Mouse (Mus musculus): ENCODE measurements around the gene Gm16223. TPM values are rescaled to one million over a fixed set of nuclear protein-coding genes. Genes with fewer than 3 reads are reported as not detected.

Gm16223 gene
- polyA plus RNA-seq (2012; rRNA removed): not detected in 2 replicates

DNA sequence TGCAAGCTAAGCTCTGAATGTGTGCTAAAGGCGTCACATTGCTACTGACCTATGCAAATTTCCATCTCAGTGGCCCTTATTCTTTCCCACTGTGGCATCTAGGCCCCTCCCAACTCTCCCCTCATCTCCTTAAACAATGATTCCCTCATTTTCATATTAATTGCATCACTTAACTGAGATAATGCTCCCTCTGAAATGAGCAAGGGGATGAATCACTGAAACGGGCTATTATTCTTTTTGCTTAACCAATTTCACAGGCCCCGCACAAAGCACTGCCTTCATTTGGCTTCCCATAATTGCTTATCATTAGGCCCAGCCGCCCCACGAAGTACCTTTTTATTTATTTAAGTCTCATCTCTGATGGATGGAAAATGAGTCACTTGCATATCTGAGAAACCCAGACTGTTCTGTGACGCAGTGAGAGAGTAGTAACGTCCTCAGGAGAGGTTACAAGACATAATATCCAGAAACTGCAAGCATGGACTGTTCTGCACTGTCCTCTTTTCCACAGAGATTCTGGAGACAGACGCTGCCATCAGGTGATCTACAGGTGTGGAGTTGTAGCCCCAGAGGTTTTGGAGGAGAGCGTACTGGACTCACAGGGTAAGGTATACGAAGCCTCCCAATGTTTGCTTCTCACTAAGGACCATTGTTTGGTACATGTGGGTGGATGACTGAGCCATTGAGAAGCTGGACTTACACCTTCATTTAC lies at the start of gene Gm16223:
Gene Gm16223, plus strand, starts transcription at position 485 of the 712 bp plus-strand sequence.
- Histone ChIP-seq H3K36me3 (ENCODE audit: control insufficient read depth, insufficient read depth, low read length) (no peaks in the 10 kb centered on the region), H3K4me1 (ENCODE audit: control insufficient read depth, insufficient read depth, insufficient read length, low read length) (no peaks in the 10 kb centered on the region), H3K27me3 (ENCODE audit: control insufficient read depth, insufficient read depth, low read length) (no peaks in the 10 kb centered on the region), H3K4me3 (ENCODE audit: low read depth, low read length) (no peak within 1 kb of the TSS), H3K27ac (ENCODE audit: insufficient read depth, low read depth, low read length) (no peak within 1 kb of the TSS)
- WGBS: 77% methylated on average over 10 of the region's 10 CpGs
- no peak for TF ChIP-seq CTCF (IDR thresholded peaks at IDR 0.05; ENCODE audit: extremely low read depth, insufficient read length, insufficient replicate concordance, low read depth, low read length)
- no peak for TF ChIP-seq POLR2A (IDR thresholded peaks at IDR 0.05; ENCODE audit: low read depth, low read length)

DNA sequence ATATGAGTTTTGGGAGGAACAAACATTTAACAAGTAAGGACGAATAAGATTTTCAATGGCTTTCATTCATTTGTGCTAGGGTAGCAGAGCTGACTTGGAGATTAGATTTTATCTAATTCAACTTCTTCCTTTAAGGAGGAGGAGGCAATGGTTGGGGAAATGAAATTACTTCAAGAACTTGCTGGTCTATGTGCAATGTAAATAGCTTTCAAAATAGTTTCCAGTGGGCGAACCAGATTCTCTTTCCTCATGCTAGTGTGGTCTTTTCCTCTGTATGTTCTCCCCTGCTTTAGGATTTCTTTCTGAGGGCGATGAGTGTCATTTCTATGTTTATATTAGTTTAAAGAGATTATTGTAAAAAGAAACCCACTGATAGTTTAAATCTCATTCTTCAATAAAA lies 45.7 kb upstream of the Gm16223 start:
- H3K4me1 ChIP-seq (ENCODE audit: control insufficient read depth, insufficient read depth, insufficient read length, low read length): no peaks in the 10 kb centered on the region
- no peak overlapping the region for H3K27ac ChIP-seq (ENCODE audit: insufficient read depth, low read depth, low read length)
- no peaks in the 10 kb centered on the region for H3K36me3 ChIP-seq (ENCODE audit: control insufficient read depth, insufficient read depth, low read length)
- 75% methylated on average over 3 of the region's 3 CpGs for WGBS
- TF ChIP-seq POLR2A (IDR thresholded peaks at IDR 0.05; ENCODE audit: low read depth, low read length) (no peak), CTCF (IDR thresholded peaks at IDR 0.05; ENCODE audit: extremely low read depth, insufficient read length, insufficient replicate concordance, low read depth, low read length) (no peak)
- no peak overlapping the region for H3K4me3 ChIP-seq (ENCODE audit: low read depth, low read length)
- H3K27me3 ChIP-seq (ENCODE audit: control insufficient read depth, insufficient read depth, low read length): no peaks in the 10 kb centered on the region

- TF ChIP-seq POLR2A (IDR thresholded peaks at IDR 0.05; ENCODE audit: low read depth, low read length): no peak
- TF ChIP-seq CTCF (IDR thresholded peaks at IDR 0.05; ENCODE audit: extremely low read depth, insufficient read length, insufficient replicate concordance, low read depth, low read length): no peak
- Histone ChIP-seq H3K4me1 (ENCODE audit: control insufficient read depth, insufficient read depth, insufficient read length, low read length) (no peaks in the 10 kb centered on the region), H3K27me3 (ENCODE audit: control insufficient read depth, insufficient read depth, low read length) (no peaks in the 10 kb centered on the region), H3K4me3 (ENCODE audit: low read depth, low read length) (no peak overlapping the region), H3K27ac (ENCODE audit: insufficient read depth, low read depth, low read length) (no peak overlapping the region), H3K36me3 (ENCODE audit: control insufficient read depth, insufficient read depth, low read length) (no peaks in the 10 kb centered on the region)
- 41% methylated on average over 1 of the region's 1 CpGs for WGBS
These were observed 44.2 kb upstream of the Gm16223 start for GRCm38 (mm10) chr5:42023521-42023920.

GRCm38 (mm10) chr5:42036388-42037082 lies 31.2 kb upstream of the Gm16223 start:
- no peaks in the 10 kb centered on the region for H3K36me3 ChIP-seq (ENCODE audit: control insufficient read depth, insufficient read depth, low read length)
- TF ChIP-seq POLR2A (IDR thresholded peaks at IDR 0.05; ENCODE audit: low read depth, low read length) (no peak), CTCF (IDR thresholded peaks at IDR 0.05; ENCODE audit: extremely low read depth, insufficient read length, insufficient replicate concordance, low read depth, low read length) (no peak)
- no peaks in the 10 kb centered on the region for H3K4me1 ChIP-seq (ENCODE audit: control insufficient read depth, insufficient read depth, insufficient read length, low read length)
- H3K27ac ChIP-seq (ENCODE audit: insufficient read depth, low read depth, low read length): no peak overlapping the region
- 70% methylated on average over 15 of the region's 15 CpGs for WGBS
- no peaks in the 10 kb centered on the region for H3K27me3 ChIP-seq (ENCODE audit: control insufficient read depth, insufficient read depth, low read length)
- H3K4me3 ChIP-seq (ENCODE audit: low read depth, low read length): no peak overlapping the region

- Histone ChIP-seq H3K4me1 (ENCODE audit: control insufficient read depth, insufficient read depth, insufficient read length, low read length) (no peaks in the 10 kb centered on the region), H3K27ac (ENCODE audit: insufficient read depth, low read depth, low read length) (no peak overlapping the region), H3K27me3 (ENCODE audit: control insufficient read depth, insufficient read depth, low read length) (no peaks in the 10 kb centered on the region), H3K4me3 (ENCODE audit: low read depth, low read length) (no peak overlapping the region), H3K36me3 (ENCODE audit: control insufficient read depth, insufficient read depth, low read length) (no peaks in the 10 kb centered on the region)
- no peak for TF ChIP-seq CTCF (IDR thresholded peaks at IDR 0.05; ENCODE audit: extremely low read depth, insufficient read length, insufficient replicate concordance, low read depth, low read length)
- no peak for TF ChIP-seq POLR2A (IDR thresholded peaks at IDR 0.05; ENCODE audit: low read depth, low read length)
- WGBS: 48% methylated on average over 4 of the region's 4 CpGs
These were observed 13.1 kb upstream of the Gm16223 start for GRCm38 (mm10) chr5:42054636-42055035.

- no peak overlapping the region for H3K27ac ChIP-seq (ENCODE audit: insufficient read depth, low read depth, low read length)
- no peaks in the 10 kb centered on the region for H3K36me3 ChIP-seq (ENCODE audit: control insufficient read depth, insufficient read depth, low read length)
- no peak for TF ChIP-seq CTCF (IDR thresholded peaks at IDR 0.05; ENCODE audit: extremely low read depth, insufficient read length, insufficient replicate concordance, low read depth, low read length)
- no peak for TF ChIP-seq POLR2A (IDR thresholded peaks at IDR 0.05; ENCODE audit: low read depth, low read length)
- H3K4me3 ChIP-seq (ENCODE audit: low read depth, low read length): no peak overlapping the region
- H3K4me1 ChIP-seq (ENCODE audit: control insufficient read depth, insufficient read depth, insufficient read length, low read length): no peaks in the 10 kb centered on the region
- WGBS: 84% methylated on average over 5 of the region's 5 CpGs
- H3K27me3 ChIP-seq (ENCODE audit: control insufficient read depth, insufficient read depth, low read length): no peaks in the 10 kb centered on the region
These were observed 12.6 kb upstream of the Gm16223 start for GRCm38 (mm10) chr5:42055151-42055550.

DNA sequence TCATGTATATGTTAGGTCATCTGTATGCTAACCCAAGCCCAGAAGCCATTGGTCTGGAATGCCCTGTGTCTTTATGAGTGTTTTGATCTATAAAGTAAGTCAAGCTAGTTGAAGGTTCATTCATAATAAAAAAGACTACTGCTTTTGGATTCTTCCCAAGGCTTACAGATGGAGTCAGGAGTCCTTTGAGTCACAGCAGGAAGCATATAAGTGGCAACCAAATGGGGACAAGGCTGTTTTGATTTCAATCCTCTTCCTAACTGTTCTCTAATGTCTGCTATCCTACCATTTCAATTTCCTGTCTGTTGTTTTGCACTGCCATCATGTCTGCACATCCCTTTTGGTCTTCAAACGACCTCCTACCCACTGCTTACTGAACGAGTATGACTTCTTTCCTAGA lies 2.7 kb upstream of the Gm16223 start:
- H3K27me3 ChIP-seq (ENCODE audit: control insufficient read depth, insufficient read depth, low read length): no peaks in the 10 kb centered on the region
- no peaks in the 10 kb centered on the region for H3K36me3 ChIP-seq (ENCODE audit: control insufficient read depth, insufficient read depth, low read length)
- TF ChIP-seq CTCF (IDR thresholded peaks at IDR 0.05; ENCODE audit: extremely low read depth, insufficient read length, insufficient replicate concordance, low read depth, low read length): no peak
- no peak for TF ChIP-seq POLR2A (IDR thresholded peaks at IDR 0.05; ENCODE audit: low read depth, low read length)
- no peaks in the 10 kb centered on the region for H3K4me1 ChIP-seq (ENCODE audit: control insufficient read depth, insufficient read depth, insufficient read length, low read length)
- no peak overlapping the region for H3K27ac ChIP-seq (ENCODE audit: insufficient read depth, low read depth, low read length)
- 51% methylated on average over 2 of the region's 2 CpGs for WGBS
- H3K4me3 ChIP-seq (ENCODE audit: low read depth, low read length): no peak overlapping the region
